ENCODE assay signal across 13 mouse cellular contexts in the genomic region with DNA sequence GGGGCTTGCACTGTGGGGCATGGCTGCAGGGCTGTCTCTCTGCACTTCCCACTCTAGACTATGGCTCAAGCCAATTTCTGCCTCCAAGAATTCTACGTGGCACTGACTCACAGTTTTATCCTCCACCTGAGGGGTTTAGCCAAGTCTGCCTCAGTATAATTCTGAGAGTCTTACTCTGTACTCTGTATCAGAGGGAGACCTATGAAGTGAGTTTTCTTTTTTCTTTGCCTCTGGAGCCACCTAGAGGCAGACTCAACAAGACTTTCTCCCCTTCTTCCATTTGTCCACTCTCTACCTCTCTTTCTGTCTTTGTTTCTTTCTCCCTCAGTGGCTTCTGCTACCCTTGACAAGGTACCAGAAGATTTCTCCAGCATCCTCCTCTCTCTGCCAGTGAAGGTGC. TPM values are rescaled to one million over a fixed set of nuclear protein-coding genes. Genes with fewer than 3 reads are reported as not detected.
A peak's percentile ranks its signal among the peaks of the same experiment; 100 is the strongest.
DNase-seq lines count a peak whose midpoint lies in the region; ATAC-seq and TF ChIP-seq lines count a peak whose summit lies in the region.
"Had no signal": no experiment of that assay in that cellular context is flagged by ENCODE, and none has a peak within 500 bp of the region (broad histone marks: within the 10 kb centered on the region; RNA-seq: fewer than 3 reads in every experiment).

No protein-coding gene starts in this region.

- H3K9ac ChIP-seq in intestine, postnatal 0 days (ENCODE audit: low read depth, low read length): no peak overlapping the region
- H3K9ac ChIP-seq in intestine, embryonic 16.5 days (ENCODE audit: low read depth, low read length): no peak overlapping the region
- no peak overlapping the region for H3K9ac ChIP-seq in CH12.LX (ENCODE audit: insufficient read depth, low read depth)
- H3K9ac ChIP-seq in hindbrain, embryonic 16.5 days (ENCODE audit: low read depth, low read length): no peak overlapping the region
- H3K9ac ChIP-seq: limb, embryonic 13.5 days had no signal

- in situ Hi-C loops in CH12.LX (cut with MboI; ENCODE audit: low pct_ligation_motif_present, low pct_unique_long_range_greater_than_20kb, low sequenced_read_pairs): no loop called here

- DNase-seq in cerebellum, adult 2 months: peak in 1 of 2 experiments; percentile 19
- no peak for DNase-seq in cerebellum, adult 11 months
- DNase-seq in CH12.LX (ENCODE audit: extremely low read depth): peak; percentile 22
- no peak for DNase-seq in ovary, adult 18-20 months (ENCODE audit: low spot score)
- no peak for DNase-seq in testis, postnatal 10 days (ENCODE audit: low spot score)
- DNase-seq: B cell, adult 2 months had no signal

- no peak overlapping the region for H3K4me3 ChIP-seq in cerebellum, adult 2 months (replicated peaks; ENCODE audit: insufficient read depth, low read depth, low read length)
- H3K4me3 ChIP-seq in intestine, postnatal 0 days (ENCODE audit: low read depth, low read length): no peak overlapping the region
- no peak overlapping the region for H3K4me3 ChIP-seq in intestine, embryonic 16.5 days (ENCODE audit: low read length)
- no peak overlapping the region for H3K4me3 ChIP-seq in CH12.LX (replicated peaks in 1 of 3; ENCODE audit: low read depth in 2 of 3, low read length in 2 of 3, poor library complexity in 1 of 3)
- no peak overlapping the region for H3K4me3 ChIP-seq in hindbrain, embryonic 16.5 days (ENCODE audit: low read length)
- H3K4me3 ChIP-seq: limb, embryonic 13.5 days had no signal

- H3K27me3 ChIP-seq in cerebellum, adult 2 months (ENCODE audit: control insufficient read depth, insufficient read depth, low read length): no peaks in the 10 kb centered on the region
- no peaks in the 10 kb centered on the region for H3K27me3 ChIP-seq in intestine, postnatal 0 days (replicated peaks; ENCODE audit: control insufficient read depth, insufficient read depth, low read length)
- no peaks in the 10 kb centered on the region for H3K27me3 ChIP-seq in intestine, embryonic 16.5 days (replicated peaks; ENCODE audit: control insufficient read depth, insufficient read depth, low read length)
- H3K27me3 ChIP-seq in CH12.LX (replicated peaks): no peaks in the 10 kb centered on the region
- H3K27me3 ChIP-seq in hindbrain, embryonic 16.5 days (replicated peaks; ENCODE audit: control insufficient read depth, insufficient read depth, low read length): no peaks in the 10 kb centered on the region
- H3K27me3 ChIP-seq: limb, embryonic 13.5 days had no signal

- TF ChIP-seq POLR2A in cerebellum, adult 2 months (IDR thresholded peaks at IDR 0.05; ENCODE audit: borderline replicate concordance, insufficient read depth, low read length): no peak
- TF ChIP-seq POLR2A in CH12.LX (IDR thresholded peaks at IDR 0.05; ENCODE audit: low read depth, low read length): no peak

- H3K79me2 ChIP-seq in CH12.LX (replicated peaks; ENCODE audit: control insufficient read depth, extremely low read depth, insufficient read depth, poor library complexity, severe bottlenecking): no peaks in the 10 kb centered on the region

- WGBS in cerebellum, adult 2 months: 3% methylated on average over 1 of the region's 1 CpGs
- WGBS in intestine, postnatal 0 days: 39% methylated on average over 1 of the region's 1 CpGs
- 20% methylated on average over 1 of the region's 1 CpGs for WGBS in intestine, embryonic 16.5 days
- whole genome bisulfite sequencing in hindbrain, embryonic 16.5 days: 36% methylated on average over 1 of the region's 1 CpGs

- TF ChIP-seq CTCF in cerebellum, adult 2 months (IDR thresholded peaks at IDR 0.05; ENCODE audit: borderline replicate concordance, insufficient read depth, low read depth, low read length): peak; percentile 51; the same call in 1 of the 2 replicates
- peak; percentile 58 for TF ChIP-seq CTCF in intestine, postnatal 0 days (IDR thresholded peaks at IDR 0.05; ENCODE audit: low read depth)
- peak; percentile 28 to 64; a peak in 3 of 4 replicates for TF ChIP-seq CTCF in CH12.LX (conservative IDR thresholded peaks at IDR 0.05 in 1 of 2, IDR thresholded peaks at IDR 0.05 in 1 of 2; ENCODE audit: low read depth in 2 of 2, low read length in 2 of 2)

- no peaks in the 10 kb centered on the region for H3K4me1 ChIP-seq in cerebellum, adult 2 months (ENCODE audit: control insufficient read depth, insufficient read depth, low read length)
- H3K4me1 ChIP-seq in intestine, postnatal 0 days (replicated peaks; ENCODE audit: control insufficient read depth, insufficient read depth, low read length): no peaks in the 10 kb centered on the region
- H3K4me1 ChIP-seq in intestine, embryonic 16.5 days (ENCODE audit: control insufficient read depth, insufficient read depth, low read length): no peaks in the 10 kb centered on the region
- H3K4me1 ChIP-seq in CH12.LX (ENCODE audit: control insufficient read depth in 1 of 2, insufficient read depth in 2 of 2): no peaks in the 10 kb centered on the region
- no peaks in the 10 kb centered on the region for H3K4me1 ChIP-seq in hindbrain, embryonic 16.5 days (ENCODE audit: control insufficient read depth, insufficient read depth, low read depth, low read length)
- H3K4me1 ChIP-seq: limb, embryonic 13.5 days had no signal

- TF ChIP-seq RAD21 in CH12.LX (IDR thresholded peaks at IDR 0.05; ENCODE audit: low read depth, low read length): peak; percentile 68

- dilution Hi-C loops in CH12.LX (cut with MboI; ENCODE audit: extremely low pct_ligation_motif_present, extremely low pct_unique_long_range_greater_than_20kb, low sequenced_read_pairs): no loop called here

- no peaks in the 10 kb centered on the region for H3K36me3 ChIP-seq in intestine, postnatal 0 days (ENCODE audit: control insufficient read depth, insufficient read depth)
- H3K36me3 ChIP-seq in intestine, embryonic 16.5 days (ENCODE audit: control insufficient read depth, insufficient read depth, low read length): no peaks in the 10 kb centered on the region
- no peaks in the 10 kb centered on the region for H3K36me3 ChIP-seq in CH12.LX (replicated peaks in 1 of 2; ENCODE audit: control insufficient read depth in 1 of 2, insufficient read depth in 1 of 2, low read length in 1 of 2)
- no peaks in the 10 kb centered on the region for H3K36me3 ChIP-seq in hindbrain, embryonic 16.5 days (ENCODE audit: control insufficient read depth, insufficient read depth, low read length)
- H3K36me3 ChIP-seq: limb, embryonic 13.5 days had no signal

- no peak overlapping the region for H3K27ac ChIP-seq in cerebellum, adult 2 months (ENCODE audit: insufficient read depth, low read length)
- H3K27ac ChIP-seq in intestine, postnatal 0 days (ENCODE audit: low read depth, low read length): no peak overlapping the region
- H3K27ac ChIP-seq in intestine, embryonic 16.5 days (ENCODE audit: low read length): no peak overlapping the region
- no peak overlapping the region for H3K27ac ChIP-seq in CH12.LX (ENCODE audit: insufficient read depth, low read depth)
- no peak overlapping the region for H3K27ac ChIP-seq in hindbrain, embryonic 16.5 days (ENCODE audit: low read depth, low read length)
- H3K27ac ChIP-seq: limb, embryonic 13.5 days had no signal

- no peak for TF ChIP-seq EP300 in CH12.LX (IDR thresholded peaks at IDR 0.05; ENCODE audit: low read length)

- H3K9me3 ChIP-seq in intestine, postnatal 0 days (ENCODE audit: control insufficient read depth): no peaks in the 10 kb centered on the region
- H3K9me3 ChIP-seq in intestine, embryonic 16.5 days (ENCODE audit: control insufficient read depth, low read length): no peaks in the 10 kb centered on the region
- H3K9me3 ChIP-seq in CH12.LX (replicated peaks; ENCODE audit: low read length): no peaks in the 10 kb centered on the region
- no peaks in the 10 kb centered on the region for H3K9me3 ChIP-seq in hindbrain, embryonic 16.5 days (ENCODE audit: control insufficient read depth, low read length)
- H3K9me3 ChIP-seq: limb, embryonic 13.5 days had no signal

- no peak overlapping the region for H3K4me2 ChIP-seq in intestine, postnatal 0 days (replicated peaks; ENCODE audit: low read depth)
- H3K4me2 ChIP-seq in intestine, embryonic 16.5 days (ENCODE audit: low read depth, low read length): no peak overlapping the region
- no peak overlapping the region for H3K4me2 ChIP-seq in CH12.LX (ENCODE audit: insufficient read depth, low read depth, poor library complexity, severe bottlenecking)
- no peak overlapping the region for H3K4me2 ChIP-seq in hindbrain, embryonic 16.5 days (ENCODE audit: low read length)
- H3K4me2 ChIP-seq: limb, embryonic 13.5 days had no signal

- no peak for ATAC-seq in intestine, postnatal 0 days
- no peak for ATAC-seq in intestine, embryonic 16.5 days
- peak; percentile 75; the same call in 1 of the 2 replicates for ATAC-seq in hindbrain, embryonic 16.5 days

TF ChIP-seq in CH12.LX, 34 proteins besides CTCF, POLR2A, EP300 and RAD21:
- no peak for TF ChIP-seq ZNF384 (IDR thresholded peaks at IDR 0.05; ENCODE audit: low read depth, low read length)
- peak; percentile 35 for TF ChIP-seq SMC3 (IDR thresholded peaks at IDR 0.05; ENCODE audit: low read depth, low read length)
TF ChIP-seq in CH12.LX: peak in this region for 1.

RNA-seq across cellular contexts. Expression of a gene that starts 24.6 kb away (rescaled TPM):
- not detected in 2 replicates for polyA plus RNA-seq in cerebellum, adult 2 months (2012; rRNA removed)
- polyA plus RNA-seq in intestine, postnatal 0 days (2015; fragmentation: Nextera tagmentation; extraction: Ambion mirVana): not detected in 2 replicates
- not detected in 2 replicates for polyA plus RNA-seq in intestine, embryonic 16.5 days (2015; fragmentation: Nextera tagmentation; extraction: Ambion mirVana)
- total RNA-seq in CH12.LX (2012; rRNA removed): not detected in 2 replicates
- not detected in 2 replicates for total RNA-seq in CH12.LX (2014; rRNA removed)
- not detected in 2 replicates for polyA plus RNA-seq in CH12.LX (2012; ENCODE audit: insufficient read length, low read depth)
- not detected in 2 replicates for polyA plus RNA-seq in hindbrain, embryonic 16.5 days (2015; fragmentation: Nextera tagmentation; extraction: Ambion mirVana)
- total RNA-seq: megakaryocyte progenitor cell, adult 5-6 weeks had no signal
- polyA plus RNA-seq: heart, embryonic 14.5 days; large intestine, adult 2 months; limb, embryonic 13.5 days had no signal
